Mouse (Mus musculus) hindbrain, embryonic 10.5 days (tissue): ENCODE measurements around the gene Pxmp2. TPM values are rescaled to one million over a fixed set of nuclear protein-coding genes. Genes with fewer than 3 reads are reported as not detected.

Experiments used
- DNase-seq: peaks from one replicate; pipeline ENCODE4 v3.0.0-alpha.2; 2017; ENCODE audit warnings: low spot score
- H3K27ac ChIP-seq: fragments of 300-500 bp; sonication (generic); 2 replicates; pipeline ENCODE4 v1.5.1; 2016; ENCODE audit warnings: mild to moderate bottlenecking, moderate library complexity
- H3K27me3 ChIP-seq: fragments of 300-500 bp; sonication (generic); 2 replicates; pipeline ENCODE4 v1.6.1; 2016; ENCODE audit warnings: mild to moderate bottlenecking; ENCODE audit not compliant: poor library complexity, insufficient read depth, severe bottlenecking
- H3K36me3 ChIP-seq: fragments of 300-500 bp; sonication (generic); 2 replicates; pipeline ENCODE4 v1.6.1; 2016; ENCODE audit warnings: mild to moderate bottlenecking, moderate library complexity
- H3K4me1 ChIP-seq: fragments of 300-500 bp; sonication (generic); replicated peaks from 2 replicates; pipeline ENCODE4 v1.6.1; 2016; ENCODE audit warnings: mild to moderate bottlenecking
- H3K4me3 ChIP-seq: fragments of 300-500 bp; sonication (generic); 2 replicates; pipeline ENCODE4 v1.5.1; 2016; ENCODE audit warnings: mild to moderate bottlenecking, moderate library complexity
- H3K9me3 ChIP-seq: fragments of 300-500 bp; sonication (generic); 2 replicates; pipeline ENCODE4 v1.6.1; 2016; ENCODE audit warnings: mild to moderate bottlenecking, moderate library complexity
- WGBS: fragments of 180-500 bp; shearing (Covaris S2); methylation state at CpG from one replicate; pipeline ENCODE4 v1.1.7; 2016; 5-methylcytosine and 5-hydroxymethylcytosine counted together
- polyA plus RNA-seq: library from polyadenylated mRNA; unstranded; fragments of >200 nt; fragmentation: Nextera tagmentation; extraction: Ambion mirVana; gene quantifications from 2 replicates; pipeline ENCODE4 v1.2.1, GENCODE M21; 2016

Gene Pxmp2
- polyA plus RNA-seq, 1 experiment from 2014 or later, result 12.1 TPM

GRCm38 (mm10) chr5:110276391-110276790 is 9.6 kb downstream of the Pxmp2 start:
- Histone ChIP-seq H3K27ac (no peak overlapping the region), H3K4me1 (no peaks in the 10 kb centered on the region), H3K4me3 (no peak overlapping the region), H3K9me3 (no peaks in the 10 kb centered on the region), H3K36me3 (no peaks in the 10 kb centered on the region), H3K27me3 (no peaks in the 10 kb centered on the region)
- DNase-seq, result no peak
- WGBS, result 86% methylated on average over 2 of the region's 2 CpGs

- Histone ChIP-seq H3K4me3 (no peak overlapping the region), H3K27ac (no peak overlapping the region), H3K27me3 (no peaks in the 10 kb centered on the region), H3K9me3 (no peaks in the 10 kb centered on the region), H3K36me3 (no peaks in the 10 kb centered on the region), H3K4me1 (no peaks in the 10 kb centered on the region)
- no peak for DNase-seq
- 74% methylated on average over 2 of the region's 2 CpGs for WGBS
Observed at GRCm38 (mm10) chr5:110274846-110275245, 11.1 kb downstream of the Pxmp2 start.

GRCm38 (mm10) chr5:110274147-110274546 is 11.8 kb downstream of the Pxmp2 start:
- Histone ChIP-seq H3K27me3 (no peaks in the 10 kb centered on the region), H3K9me3 (no peaks in the 10 kb centered on the region), H3K4me3 (no peak overlapping the region), H3K4me1 (no peaks in the 10 kb centered on the region), H3K36me3 (no peaks in the 10 kb centered on the region), H3K27ac (no peak overlapping the region)
- WGBS, result 83% methylated on average over 4 of the region's 4 CpGs
- DNase-seq, result no peak

DNA sequence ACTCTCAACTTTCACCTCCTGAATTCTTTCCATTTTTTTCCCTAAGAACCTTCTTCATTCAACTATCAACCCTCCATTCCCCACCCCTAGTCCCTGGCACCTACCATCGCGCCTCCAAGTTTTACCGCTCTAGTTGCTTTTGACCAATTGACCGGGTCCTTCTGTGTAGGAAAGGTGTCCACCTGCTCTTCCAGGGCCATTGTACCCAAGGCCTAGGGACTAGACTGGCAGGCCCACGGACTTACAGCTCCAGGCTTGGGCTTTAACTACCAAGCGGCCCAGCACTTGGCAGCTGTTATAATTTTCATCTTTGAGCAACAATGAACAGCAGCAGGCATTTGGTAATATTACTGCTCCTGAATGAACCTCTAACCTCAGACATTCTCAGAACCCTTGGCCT is 15.7 kb downstream of the Pxmp2 start:
- Histone ChIP-seq H3K27me3 (no peaks in the 10 kb centered on the region), H3K36me3 (peaks cover 27% of the 10 kb centered on the region), H3K27ac (no peak overlapping the region), H3K4me3 (no peak overlapping the region), H3K4me1 (peaks cover 7% of the 10 kb centered on the region), H3K9me3 (no peaks in the 10 kb centered on the region)
- 92% methylated on average over 6 of the region's 6 CpGs for WGBS
- DNase-seq, result no peak

GRCm38 (mm10) chr5:110269141-110270101 is 16.6 kb downstream of the Pxmp2 start, which contains the start of gene Pgam5:
Gene Pgam5, minus strand, starts transcription at chr5:110269913.
- peak within 1 kb of the TSS; percentile 99 for H3K4me3 ChIP-seq
- H3K9me3 ChIP-seq, result no peaks in the 10 kb centered on the region
- H3K27ac ChIP-seq, result peak within 1 kb of the TSS; percentile 93
- 1% methylated on average over 66 of the region's 66 CpGs for WGBS
- peak; percentile 95 for DNase-seq
- no peaks in the 10 kb centered on the region for H3K27me3 ChIP-seq
- peaks cover 35% of the 10 kb centered on the region for H3K36me3 ChIP-seq
- peaks cover 7% of the 10 kb centered on the region for H3K4me1 ChIP-seq

DNA sequence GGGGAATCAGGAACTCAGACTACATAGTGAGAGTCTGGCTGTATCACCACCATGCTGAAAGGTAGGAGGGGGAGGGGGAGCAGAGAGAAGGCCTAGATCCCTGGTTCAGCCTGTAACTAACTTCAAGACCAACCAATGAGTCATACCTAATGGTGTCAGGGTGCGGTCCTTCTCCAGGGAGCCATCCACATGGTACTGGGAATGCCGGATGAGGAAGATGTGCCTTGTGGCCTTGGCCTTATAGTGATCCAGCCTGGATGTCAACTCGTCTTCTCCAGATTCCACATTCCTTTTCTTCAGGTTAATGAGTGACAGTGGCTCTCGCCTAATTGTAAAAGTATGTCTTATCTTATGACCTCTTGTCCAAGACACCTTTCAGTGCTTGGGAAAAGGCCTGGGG is 19.0 kb downstream of the Pxmp2 start:
- DNase-seq, result no peak
- H3K36me3 ChIP-seq, result peaks cover 56% of the 10 kb centered on the region
- no peak overlapping the region for H3K4me3 ChIP-seq
- H3K4me1 ChIP-seq, result peaks cover 7% of the 10 kb centered on the region
- no peaks in the 10 kb centered on the region for H3K27me3 ChIP-seq
- no peak overlapping the region for H3K27ac ChIP-seq
- 93% methylated on average over 4 of the region's 4 CpGs for WGBS
- H3K9me3 ChIP-seq, result no peaks in the 10 kb centered on the region

- H3K9me3 ChIP-seq, result no peaks in the 10 kb centered on the region
Observed at GRCm38 (mm10) chr5:110244091-110244490, 41.9 kb downstream of the Pxmp2 start.

GRCm38 (mm10) chr5:110232346-110232745 is 53.6 kb downstream of the Pxmp2 start:
- Histone ChIP-seq H3K27ac (no peak overlapping the region), H3K4me3 (peak overlapping the region; percentile 95; the same call in 1 of the 2 replicates), H3K36me3 (peaks cover 39% of the 10 kb centered on the region), H3K27me3 (no peaks in the 10 kb centered on the region), H3K4me1 (peaks cover 20% of the 10 kb centered on the region), H3K9me3 (no peaks in the 10 kb centered on the region)
- WGBS, result 94% methylated on average over 6 of the region's 6 CpGs
- DNase-seq, result no peak

More at GRCm38 (mm10) chr5:110244091-110244490, 41.9 kb downstream of the Pxmp2 start:
- H3K36me3 ChIP-seq, result peaks cover 98% of the 10 kb centered on the region
- H3K27me3 ChIP-seq, result no peaks in the 10 kb centered on the region
- DNase-seq, result no peak
- no peak overlapping the region for H3K4me3 ChIP-seq
- 83% methylated on average over 2 of the region's 2 CpGs for WGBS
- H3K27ac ChIP-seq, result no peak overlapping the region
- no peaks in the 10 kb centered on the region for H3K4me1 ChIP-seq

DNA sequence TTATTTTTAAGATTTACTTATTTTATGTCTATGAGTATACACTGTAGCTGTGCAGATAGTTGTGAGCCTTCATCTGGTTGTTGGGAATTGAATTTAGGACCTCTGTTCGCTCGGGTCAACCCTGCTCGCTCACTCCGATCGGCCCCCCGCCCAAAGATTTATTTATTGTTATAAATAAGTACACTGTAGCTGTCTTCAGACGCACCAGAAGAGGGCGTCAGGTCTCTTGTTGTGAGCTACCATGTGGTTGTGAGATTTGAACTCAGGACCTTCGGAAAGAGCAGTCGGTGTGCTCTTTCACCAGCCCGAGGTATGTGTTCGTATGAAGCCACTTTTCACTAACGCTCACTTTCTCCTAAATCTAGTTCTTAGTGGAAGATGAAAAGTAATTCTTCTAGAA is 54.3 kb downstream of the Pxmp2 start:
- no peaks in the 10 kb centered on the region for H3K27me3 ChIP-seq
- peaks cover 35% of the 10 kb centered on the region for H3K36me3 ChIP-seq
- H3K4me1 ChIP-seq, result peaks cover 20% of the 10 kb centered on the region
- H3K4me3 ChIP-seq, result peak overlapping the region; percentile 95
- peak overlapping the region; percentile 95 for H3K27ac ChIP-seq
- 49% methylated on average over 13 of the region's 13 CpGs for WGBS
- no peaks in the 10 kb centered on the region for H3K9me3 ChIP-seq
- peak; percentile 7 for DNase-seq

- WGBS, result under 1% methylated on average over 81 of the region's 81 CpGs
- peaks cover 20% of the 10 kb centered on the region for H3K4me1 ChIP-seq
- H3K4me3 ChIP-seq, result peak within 1 kb of the TSS; percentile 95
- H3K36me3 ChIP-seq, result peaks cover 28% of the 10 kb centered on the region
- no peaks in the 10 kb centered on the region for H3K27me3 ChIP-seq
- peak; percentile 94 for DNase-seq
- H3K27ac ChIP-seq, result peak within 1 kb of the TSS; percentile 95
- no peaks in the 10 kb centered on the region for H3K9me3 ChIP-seq
Observed at GRCm38 (mm10) chr5:110230780-110231461, 55.1 kb downstream of the Pxmp2 start, which contains the start of gene Ankle2. Gene Ankle2, plus strand, starts transcription at chr5:110231004.

- Histone ChIP-seq H3K27ac (peak overlapping the region; percentile 95), H3K27me3 (no peaks in the 10 kb centered on the region), H3K4me3 (peak overlapping the region; percentile 95), H3K9me3 (no peaks in the 10 kb centered on the region), H3K36me3 (peaks cover 24% of the 10 kb centered on the region), H3K4me1 (peaks cover 20% of the 10 kb centered on the region)
- DNase-seq, result no peak
- WGBS, result 10% methylated on average over 8 of the region's 8 CpGs
Observed at GRCm38 (mm10) chr5:110230401-110230779, 55.6 kb downstream of the Pxmp2 start.

GRCm38 (mm10) chr5:110227336-110227883 is 58.6 kb downstream of the Pxmp2 start:
- Histone ChIP-seq H3K27ac (no peak overlapping the region), H3K4me3 (no peak overlapping the region), H3K36me3 (peaks cover 34% of the 10 kb centered on the region), H3K4me1 (peaks cover 15% of the 10 kb centered on the region), H3K27me3 (no peaks in the 10 kb centered on the region), H3K9me3 (no peaks in the 10 kb centered on the region)
- 30% methylated on average over 1 of the region's 1 CpGs for WGBS
- DNase-seq, result no peak
